Mouse (Mus musculus): ENCODE measurements at regions not wholly inside any gene's neighbourhood (a gene's known extent, or its start where the extent isn't known, plus 50 kb on each side); places are given as distances from the start of the nearest gene placed in this dataset.
A peak's percentile ranks its signal among the peaks of the same experiment; 100 is the strongest.

DNA sequence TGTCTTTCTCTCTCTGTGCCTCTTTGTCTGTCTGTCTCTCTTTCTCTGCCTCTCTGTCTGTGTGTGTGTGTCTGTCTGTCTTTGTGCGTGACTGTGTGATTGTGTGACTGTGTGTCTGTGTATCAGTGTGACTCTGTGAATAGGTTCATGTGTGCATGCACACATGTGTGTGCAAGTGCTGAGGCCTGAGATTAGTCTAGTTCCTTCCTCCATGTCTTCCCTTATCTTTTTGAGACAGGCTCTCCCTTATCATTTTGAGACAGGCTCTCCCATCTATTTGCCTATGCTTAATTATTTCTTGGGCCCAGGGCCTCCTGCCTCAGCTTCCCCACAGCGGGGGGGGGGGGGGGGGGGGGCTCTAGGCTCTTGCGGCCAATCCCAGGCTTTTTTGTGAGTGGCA lies 212.8 kb upstream of the Ttc29 start:
- no peak for ATAC-seq (replicated peaks; ENCODE audit: low FRiP score, low TSS enrichment, poor library complexity, severe bottlenecking)

DNA sequence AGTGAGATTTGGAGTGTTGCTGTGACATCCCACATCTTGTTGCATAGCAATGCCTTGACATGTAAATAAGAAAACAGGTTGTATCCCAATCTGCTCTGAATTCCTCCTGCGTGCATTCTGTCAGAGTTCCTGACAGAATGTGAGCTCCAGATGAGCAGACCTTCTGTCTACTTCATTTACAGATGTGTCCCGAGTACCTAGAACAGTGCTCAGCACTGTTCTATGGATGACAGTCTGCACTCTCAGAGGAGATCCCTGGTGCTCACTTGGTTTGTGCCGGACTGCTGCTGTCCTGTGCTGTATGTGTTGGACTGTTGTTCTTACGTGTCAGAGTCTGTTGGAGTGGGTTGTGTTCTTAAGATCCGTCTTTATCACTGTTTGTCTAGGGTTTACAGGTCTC lies 211.4 kb upstream of the Ttc29 start:
- ATAC-seq (replicated peaks; ENCODE audit: low FRiP score, low TSS enrichment, poor library complexity, severe bottlenecking), result no peak

DNA sequence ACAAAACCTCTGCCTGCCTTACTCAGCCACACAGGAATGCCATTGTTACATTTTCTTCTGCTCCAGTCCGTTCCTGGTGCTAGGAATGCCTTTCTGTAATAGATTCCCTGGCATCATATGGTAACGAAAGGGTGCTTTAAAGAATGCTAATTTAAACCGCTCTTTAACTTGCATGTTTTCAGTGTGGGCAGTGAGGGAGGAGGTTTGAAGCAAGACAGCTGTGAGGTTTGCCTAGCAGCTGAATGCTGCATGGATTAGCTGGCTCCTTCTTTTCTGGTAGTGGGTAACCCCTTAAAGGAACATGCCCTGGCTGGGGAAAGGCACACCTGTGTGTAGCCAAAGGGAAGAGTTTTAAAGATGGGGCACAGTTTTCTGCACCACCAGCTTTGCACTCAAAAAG lies 211.0 kb upstream of the Ttc29 start:
- no peak for ATAC-seq (replicated peaks; ENCODE audit: low FRiP score, low TSS enrichment, poor library complexity, severe bottlenecking)

DNA sequence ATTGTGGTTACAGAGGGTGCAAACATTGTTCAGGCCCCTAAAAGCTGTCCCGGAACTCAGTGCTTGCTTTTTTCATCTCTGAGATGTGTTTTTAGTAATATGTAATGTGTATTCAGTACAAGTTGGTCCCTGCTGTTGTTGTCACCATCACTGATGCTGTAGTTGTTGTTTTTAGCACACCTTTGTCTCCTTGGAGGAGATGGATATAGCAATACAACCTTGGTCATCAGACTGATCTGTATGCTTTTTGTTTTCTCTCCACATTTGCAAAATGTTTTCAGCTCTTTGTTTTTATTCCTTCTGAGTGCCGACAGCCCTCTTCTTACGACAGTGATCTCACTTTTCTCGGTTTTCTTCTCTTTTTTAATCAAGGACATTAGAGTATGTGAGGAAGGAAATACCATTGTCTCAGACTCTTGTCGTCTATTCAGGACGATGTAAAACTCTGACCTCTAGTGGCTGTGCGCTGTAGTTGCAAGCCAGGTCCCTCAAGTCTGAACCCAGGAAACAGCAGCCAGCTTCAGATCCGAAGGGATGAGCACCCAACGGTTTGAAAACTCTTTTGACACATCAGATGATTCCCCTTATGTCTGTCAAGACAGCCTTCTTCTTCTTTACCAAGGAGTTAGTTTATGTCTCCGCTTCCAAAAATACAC lies 209.1 kb upstream of the Ttc29 start:
- peak; percentile 84 for ATAC-seq (replicated peaks; ENCODE audit: low FRiP score, low TSS enrichment, poor library complexity, severe bottlenecking)

DNA sequence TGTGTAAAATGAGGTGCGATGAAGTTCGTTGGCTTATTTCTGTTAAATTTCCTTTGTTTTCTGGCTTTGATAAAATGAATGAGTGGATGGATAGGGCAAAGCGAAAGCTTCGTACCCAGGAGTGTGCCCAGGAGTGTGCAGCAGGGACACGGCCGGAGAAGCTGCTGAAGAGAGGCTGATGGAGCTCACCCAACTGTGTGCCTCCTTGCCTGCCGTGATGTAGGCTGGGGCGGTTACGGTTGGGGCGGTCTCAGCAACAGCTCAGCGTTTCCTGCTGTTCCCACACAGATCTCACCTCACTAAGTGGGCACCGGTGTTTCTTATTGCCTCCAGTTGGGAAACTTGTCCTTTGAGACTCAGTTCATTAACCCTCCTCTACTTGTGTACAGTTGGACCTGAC lies 208.2 kb upstream of the Ttc29 start:
- no peak for ATAC-seq (replicated peaks; ENCODE audit: low FRiP score, low TSS enrichment, poor library complexity, severe bottlenecking)

DNA sequence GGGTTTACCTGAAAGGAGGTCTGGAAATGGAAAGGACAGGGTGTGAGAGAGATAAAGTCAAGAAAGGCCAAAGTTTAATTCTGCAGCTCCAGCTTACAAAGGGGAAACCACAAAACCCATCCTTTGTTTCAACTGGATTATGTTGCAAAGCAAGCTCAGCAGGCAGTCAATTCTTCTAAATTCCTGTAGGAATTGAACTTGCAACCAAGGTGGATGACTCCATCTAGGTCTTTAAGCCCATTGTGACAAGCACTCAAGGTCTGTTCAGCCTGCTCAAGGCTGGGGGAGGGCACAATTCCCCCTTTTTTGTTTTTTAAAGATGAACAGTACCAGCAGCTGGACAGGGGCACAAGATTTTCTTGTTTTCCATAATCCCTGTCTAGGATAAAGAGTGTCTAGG lies 200.0 kb upstream of the Ttc29 start:
- ATAC-seq (replicated peaks; ENCODE audit: low FRiP score, low TSS enrichment, poor library complexity, severe bottlenecking), result no peak

DNA sequence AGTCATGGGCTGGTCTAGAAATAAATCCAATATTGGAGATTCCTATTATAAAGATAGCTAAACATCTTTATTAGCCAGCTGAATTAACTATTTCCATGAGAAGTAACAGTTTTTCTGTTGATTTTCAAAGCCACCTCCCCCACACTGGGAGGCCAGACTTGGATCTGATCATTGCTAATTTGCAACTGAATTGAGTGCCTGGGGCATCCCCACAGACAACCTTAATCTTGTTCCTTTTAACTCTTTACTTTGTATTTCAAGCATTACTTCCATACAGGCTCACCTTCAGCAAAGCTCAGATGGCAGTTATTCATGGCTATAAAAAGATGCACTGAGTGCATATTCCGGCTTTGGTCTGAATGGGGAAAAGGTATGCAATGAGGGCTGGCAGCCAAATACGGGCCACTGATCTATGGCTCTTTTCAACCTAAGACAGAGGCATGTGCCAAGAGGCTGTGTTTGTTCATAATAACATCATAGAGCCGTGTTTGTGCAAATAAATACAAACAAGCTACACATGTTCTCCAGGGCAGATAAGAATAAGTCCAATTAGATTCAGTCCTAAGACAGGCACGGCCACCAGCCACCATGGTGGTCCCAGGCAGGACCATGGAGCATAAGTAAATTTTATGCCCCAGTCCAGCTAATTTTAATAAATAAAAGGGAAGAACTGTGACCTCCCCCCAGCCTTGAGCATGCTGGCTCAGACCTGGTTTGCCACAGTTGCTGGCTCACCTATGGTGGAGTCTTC lies 194.5 kb upstream of the Ttc29 start:
- no peak for ATAC-seq (replicated peaks; ENCODE audit: low FRiP score, low TSS enrichment, poor library complexity, severe bottlenecking)

DNA sequence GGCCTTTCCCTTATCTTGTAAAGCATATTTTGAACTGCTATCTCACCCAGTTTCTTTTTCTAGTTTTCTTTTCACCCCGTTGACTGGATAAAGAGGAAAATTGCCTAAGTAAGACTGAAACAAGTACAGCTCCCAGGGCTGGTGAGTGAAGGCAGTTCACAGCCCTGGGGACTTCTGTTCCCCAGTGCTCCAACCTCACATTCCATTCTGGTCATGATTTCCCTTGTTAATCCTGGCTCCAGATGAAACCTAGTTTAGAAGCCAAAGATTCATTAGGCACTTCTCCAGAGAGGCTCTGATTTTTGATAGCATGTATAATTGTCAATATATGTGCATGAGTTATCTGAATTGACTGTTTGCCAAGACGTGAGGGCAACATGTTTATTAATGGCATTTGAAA lies 191.6 kb upstream of the Ttc29 start:
- no peak for ATAC-seq (replicated peaks; ENCODE audit: low FRiP score, low TSS enrichment, poor library complexity, severe bottlenecking)

DNA sequence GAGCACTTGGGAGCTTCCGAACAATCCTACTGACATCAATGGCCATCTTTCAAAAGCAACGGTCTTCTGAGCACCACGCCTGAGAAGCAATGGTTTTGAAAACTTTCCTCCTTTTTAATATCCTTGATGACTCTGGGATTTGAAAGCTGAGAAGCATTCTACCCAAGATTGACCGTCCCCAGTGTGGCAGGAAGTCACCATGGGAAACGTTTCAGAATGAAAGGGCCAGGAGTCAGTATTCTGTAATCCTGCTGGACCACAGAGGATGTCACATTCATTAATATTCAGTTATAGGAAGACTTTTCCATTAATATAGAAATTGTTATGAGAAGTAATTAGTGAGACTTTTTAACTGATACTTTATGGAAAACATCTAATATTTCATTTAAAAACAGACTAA lies 190.1 kb upstream of the Ttc29 start:
- ATAC-seq (replicated peaks; ENCODE audit: low FRiP score, low TSS enrichment, poor library complexity, severe bottlenecking), result no peak

DNA sequence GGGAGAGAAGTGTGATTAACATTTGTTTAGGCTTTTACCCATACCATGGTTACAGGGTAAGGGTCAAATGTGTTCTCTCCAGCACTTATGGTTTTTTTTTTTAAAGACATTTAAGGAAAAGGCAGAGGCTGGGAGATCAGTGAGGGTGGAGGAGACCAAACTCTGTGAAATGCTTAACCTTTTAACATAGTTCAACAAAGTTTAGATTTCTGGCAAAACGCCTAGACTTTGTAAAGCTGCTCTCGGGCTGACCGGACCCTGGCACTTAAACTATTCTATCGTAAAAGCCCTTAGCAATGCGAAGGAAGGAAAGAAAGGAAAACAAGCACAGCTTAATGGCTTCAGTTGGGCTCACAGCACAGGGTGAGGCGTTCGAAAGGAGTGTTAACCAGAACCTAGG lies 189.6 kb upstream of the Ttc29 start:
- no peak for ATAC-seq (replicated peaks; ENCODE audit: low FRiP score, low TSS enrichment, poor library complexity, severe bottlenecking)

DNA sequence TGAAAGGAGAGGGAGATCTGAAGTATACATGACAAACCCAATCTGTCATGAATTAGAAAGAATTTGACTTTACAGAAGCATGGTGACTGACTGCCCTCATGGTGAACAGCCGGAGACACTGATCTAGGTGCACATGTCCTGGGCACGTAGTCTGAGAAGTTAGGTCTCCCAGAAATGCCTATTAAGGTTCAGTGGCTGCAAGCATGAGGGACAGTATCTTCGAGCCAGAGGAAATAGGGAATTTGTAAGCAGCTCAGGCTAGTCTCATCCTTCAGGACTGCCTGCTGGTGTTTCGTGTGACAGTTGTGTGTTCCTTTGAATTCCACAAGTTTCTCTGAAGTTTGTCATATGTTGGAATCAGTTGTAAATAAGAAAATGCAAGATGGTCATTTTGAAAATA lies 189.2 kb upstream of the Ttc29 start:
- no peak for ATAC-seq (replicated peaks; ENCODE audit: low FRiP score, low TSS enrichment, poor library complexity, severe bottlenecking)

DNA sequence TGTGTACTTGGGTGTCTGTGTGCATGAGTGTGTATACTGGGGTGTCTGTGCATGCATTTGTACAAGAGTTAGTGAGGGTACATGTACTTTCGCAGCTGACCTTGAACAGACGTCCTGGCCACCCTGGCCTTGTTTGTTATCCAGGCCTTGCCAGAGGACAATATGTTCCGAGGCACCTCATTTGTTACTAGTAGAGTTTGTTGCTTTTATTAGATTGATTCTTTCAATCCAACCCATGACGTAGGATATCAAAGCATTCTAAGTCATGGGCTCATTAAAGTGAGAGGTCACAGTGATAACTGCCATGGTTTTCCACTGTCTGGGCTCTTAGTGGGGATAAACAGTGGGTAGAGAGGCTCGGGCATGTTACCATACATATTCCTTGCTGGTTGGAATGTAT lies 188.1 kb upstream of the Ttc29 start:
- no peak for ATAC-seq (replicated peaks; ENCODE audit: low FRiP score, low TSS enrichment, poor library complexity, severe bottlenecking)

DNA sequence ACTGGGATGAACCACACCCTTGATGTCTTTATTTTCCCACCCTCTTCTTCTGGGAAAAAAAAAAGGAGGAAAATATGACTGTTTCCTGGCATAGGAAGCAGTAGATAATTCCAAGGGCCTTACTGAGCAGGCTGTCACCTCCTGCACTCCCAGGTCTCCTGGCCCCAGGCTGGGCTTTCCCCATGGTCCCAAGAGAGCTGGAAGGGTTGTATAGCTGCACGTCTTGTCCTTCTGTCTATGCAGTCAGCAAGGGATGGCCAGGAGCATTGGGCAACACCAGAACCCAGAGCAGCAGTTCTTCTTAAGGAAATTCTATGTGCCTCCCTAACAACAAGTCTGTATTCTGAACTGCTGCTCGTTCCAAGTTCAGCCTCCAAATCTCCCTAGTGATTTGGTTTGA lies 185.7 kb upstream of the Ttc29 start:
- ATAC-seq (replicated peaks; ENCODE audit: low FRiP score, low TSS enrichment, poor library complexity, severe bottlenecking), result no peak

DNA sequence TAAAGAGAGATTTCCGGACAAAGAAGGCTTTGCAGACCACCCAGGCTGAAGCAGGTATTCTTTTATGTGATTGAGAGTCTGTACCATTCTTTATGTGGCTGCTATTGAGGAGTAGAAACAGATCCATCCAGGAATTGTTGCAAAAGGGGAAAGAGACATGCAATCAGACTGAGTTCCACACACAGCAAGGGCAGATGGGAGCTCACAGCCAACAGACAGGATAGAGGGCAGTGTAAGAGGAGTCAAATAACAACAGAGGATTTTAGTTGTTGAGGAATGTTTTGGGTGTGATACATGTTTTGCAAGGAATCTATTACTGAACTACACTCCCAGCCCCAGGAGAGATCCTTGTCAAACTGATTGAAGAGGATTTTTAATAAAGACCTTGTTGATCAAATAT lies 184.2 kb upstream of the Ttc29 start:
- no peak for ATAC-seq (replicated peaks; ENCODE audit: low FRiP score, low TSS enrichment, poor library complexity, severe bottlenecking)

DNA sequence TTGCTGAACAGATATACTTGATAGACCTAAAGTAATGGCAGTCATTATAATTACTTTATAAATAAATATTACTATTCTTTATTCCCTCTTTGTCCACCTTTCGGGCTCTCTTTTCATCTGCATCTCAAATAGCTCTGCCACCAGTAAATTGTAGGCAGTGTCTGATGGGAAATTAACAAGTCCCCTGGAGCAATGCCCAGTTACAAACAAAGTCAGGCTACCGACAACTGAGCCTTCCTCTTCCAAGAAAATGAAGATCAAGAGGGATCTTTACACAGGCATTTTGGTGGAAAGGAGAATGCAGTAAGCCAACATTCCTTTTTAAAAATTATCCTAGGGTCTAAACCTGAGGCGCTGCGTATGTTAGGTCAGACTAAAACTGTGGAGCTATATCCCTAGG lies 181.3 kb upstream of the Ttc29 start:
- no peak for ATAC-seq (replicated peaks; ENCODE audit: low FRiP score, low TSS enrichment, poor library complexity, severe bottlenecking)

DNA sequence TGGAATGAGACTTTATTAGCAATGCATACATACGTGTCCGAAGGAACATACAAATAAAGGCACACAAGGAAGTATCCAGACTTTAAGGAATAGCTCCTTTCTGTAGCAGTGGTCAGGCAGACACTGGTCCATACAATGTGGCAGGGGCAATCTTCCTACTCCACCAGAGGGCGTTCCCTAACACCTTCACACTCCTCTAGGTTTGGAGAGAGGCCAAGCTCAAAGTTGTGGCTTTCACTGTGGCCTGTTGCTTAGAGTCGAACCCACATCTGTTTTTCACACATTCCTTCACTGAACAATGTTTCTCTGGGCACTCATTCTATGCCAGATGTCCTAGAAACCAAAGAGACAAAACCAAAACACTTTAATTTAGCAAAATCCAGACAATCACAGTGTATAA lies 178.4 kb upstream of the Ttc29 start:
- no peak for ATAC-seq (replicated peaks; ENCODE audit: low FRiP score, low TSS enrichment, poor library complexity, severe bottlenecking)

DNA sequence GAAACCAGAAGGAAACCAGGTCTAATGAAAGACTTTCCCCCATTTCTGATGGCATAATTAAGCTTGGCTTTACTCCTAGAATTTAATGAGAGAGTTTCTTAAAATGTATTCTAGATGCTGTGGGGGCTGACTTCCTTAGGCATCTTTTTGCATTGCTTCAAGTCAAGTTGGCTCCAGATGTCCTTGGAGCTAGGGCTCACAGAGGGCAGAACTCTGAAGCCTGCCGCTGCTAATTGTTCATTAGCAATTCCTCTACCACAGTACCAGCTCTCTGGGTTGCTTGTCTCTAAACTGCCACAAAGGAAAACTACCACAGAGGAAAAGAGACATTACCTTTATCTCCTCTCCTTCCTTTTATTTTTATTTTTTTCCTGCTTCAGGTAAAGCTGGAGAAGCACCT lies 175.9 kb upstream of the Ttc29 start:
- no peak for ATAC-seq (replicated peaks; ENCODE audit: low FRiP score, low TSS enrichment, poor library complexity, severe bottlenecking)

DNA sequence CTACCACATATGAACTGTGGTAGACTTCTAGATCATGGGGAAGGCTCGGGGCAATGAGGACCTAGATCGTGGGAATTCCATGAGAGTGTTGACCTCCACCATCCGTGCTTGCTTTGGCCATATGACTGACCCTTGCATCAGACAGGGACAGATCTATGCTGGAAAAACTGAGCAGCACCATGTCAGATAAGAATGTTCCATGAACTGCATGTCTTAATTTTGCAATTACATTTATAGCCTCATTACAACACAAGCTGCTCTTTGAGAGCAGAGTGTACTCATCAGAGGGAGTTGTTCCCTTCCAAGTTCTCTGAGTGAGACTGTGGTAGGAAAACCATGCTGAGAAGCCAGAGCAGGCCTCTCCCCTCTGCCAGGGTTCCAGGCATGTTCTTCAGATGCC lies 166.4 kb upstream of the Ttc29 start:
- no peak for ATAC-seq (replicated peaks; ENCODE audit: low FRiP score, low TSS enrichment, poor library complexity, severe bottlenecking)

DNA sequence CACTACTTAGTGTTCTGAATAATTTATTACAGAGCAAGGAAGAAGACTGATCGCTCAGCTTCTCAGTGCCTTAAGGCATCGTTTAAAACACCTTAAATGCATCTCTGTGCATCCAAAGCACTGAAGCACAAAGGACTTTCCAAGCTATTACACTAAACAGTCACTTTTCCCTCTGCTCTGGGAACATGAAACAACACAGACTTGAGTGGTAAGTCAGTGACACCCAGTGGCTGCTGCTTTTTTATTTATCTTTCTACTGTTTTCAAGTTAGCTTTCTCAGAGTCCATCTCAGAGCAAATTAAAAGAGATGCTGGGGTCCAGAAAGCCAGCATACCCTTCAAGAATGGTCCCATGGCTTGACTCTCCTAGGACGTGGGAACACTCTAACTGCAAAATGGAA lies 162.3 kb upstream of the Ttc29 start:
- ATAC-seq (replicated peaks; ENCODE audit: low FRiP score, low TSS enrichment, poor library complexity, severe bottlenecking), result no peak

DNA sequence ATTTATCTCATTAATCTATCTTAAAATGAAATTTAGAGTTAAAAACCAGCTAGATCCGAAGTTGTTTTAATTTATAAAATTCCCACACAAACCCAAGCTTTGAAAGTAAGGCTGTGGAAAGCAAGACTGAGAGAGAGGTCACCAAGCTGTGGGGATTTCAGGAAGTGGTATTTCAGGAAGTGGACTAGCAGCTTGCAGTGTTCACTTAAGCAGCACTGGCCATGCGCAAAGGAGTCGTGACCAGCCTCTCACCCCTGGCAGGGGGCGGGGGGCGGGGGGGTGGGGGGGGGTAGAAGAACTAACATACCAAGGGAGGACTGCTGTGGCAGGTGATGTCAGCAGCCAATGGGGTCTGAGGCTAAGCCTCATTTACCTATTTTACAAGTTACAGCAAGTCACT lies 158.7 kb upstream of the Ttc29 start:
- no peak for ATAC-seq (replicated peaks; ENCODE audit: low FRiP score, low TSS enrichment, poor library complexity, severe bottlenecking)

DNA sequence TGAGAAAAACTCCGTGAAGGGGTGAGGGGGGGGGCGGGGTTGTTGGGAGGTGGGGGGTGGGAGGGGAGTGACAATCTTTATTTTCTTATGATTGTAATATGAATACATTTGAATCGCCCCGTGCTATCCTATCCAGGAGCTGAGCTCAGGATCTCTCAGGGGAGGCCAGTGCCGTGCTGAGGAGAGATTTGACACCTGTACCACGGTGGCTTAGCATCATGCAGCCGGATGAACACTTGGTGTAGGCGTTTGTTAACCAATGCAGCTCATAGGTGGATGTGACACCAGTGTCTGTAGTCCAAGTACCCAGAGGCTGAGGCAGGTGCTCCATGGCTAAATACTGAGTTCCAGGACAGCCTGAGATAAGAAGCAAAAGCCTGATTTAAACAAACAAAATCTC lies 158.2 kb upstream of the Ttc29 start:
- ATAC-seq (replicated peaks; ENCODE audit: low FRiP score, low TSS enrichment, poor library complexity, severe bottlenecking), result no peak

DNA sequence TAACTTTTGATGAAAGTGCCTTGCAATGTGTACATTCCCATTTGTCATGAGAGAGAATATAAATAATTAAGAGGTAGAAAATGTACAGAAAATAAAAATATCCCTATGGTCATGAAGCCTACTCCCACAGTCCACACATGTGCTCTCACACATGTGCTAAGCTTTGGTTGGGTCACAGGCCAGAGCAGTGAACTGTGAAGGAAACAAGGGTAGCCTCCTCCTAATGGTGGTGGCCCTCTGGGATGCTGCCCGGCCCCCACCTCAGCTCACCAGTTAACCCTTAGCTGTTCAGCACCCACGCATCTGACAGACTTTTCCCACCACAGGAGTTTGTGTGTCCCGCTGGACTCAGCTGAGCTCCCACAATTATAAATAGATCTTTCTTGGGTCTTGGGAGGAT lies 157.6 kb upstream of the Ttc29 start:
- ATAC-seq (replicated peaks; ENCODE audit: low FRiP score, low TSS enrichment, poor library complexity, severe bottlenecking), result no peak

All from megakaryocyte-erythroid progenitor cell, adult 5-6 weeks (primary cell).